Mouse (Mus musculus) thymus, adult 18-20 months (tissue): Measurements from ENCODE around the gene Gm10961.

Source experiments
- DNase-seq, 2 experiments: peaks; one replicate each; pipeline ENCODE4 v3.0.0; 2022; ENCODE audit warnings: mixed read lengths in 2 of 2

Gene Gm10961

GRCm38 (mm10) chr3:107630682-107631522 lies at the start of gene Gm10961:
Gene Gm10961 (plus strand): TSS chr3:107631322.
- DNase-seq = peak in 1 of 2 experiments; percentile 43

GRCm38 (mm10) chr3:107582130-107582874 lies 48.8 kb upstream of the Gm10961 start:
- DNase-seq = no peak

GRCm38 (mm10) chr3:107582875-107583767 lies 48.0 kb upstream of the Gm10961 start:
- no peak for DNase-seq

- DNase-seq = no peak
These were observed 47.2 kb upstream of the Gm10961 start for GRCm38 (mm10) chr3:107583893-107584292.

- DNase-seq = no peak
These were observed 44.6 kb upstream of the Gm10961 start for GRCm38 (mm10) chr3:107586504-107586903.

GRCm38 (mm10) chr3:107591612-107592011 lies 39.5 kb upstream of the Gm10961 start:
- DNase-seq = no peak

GRCm38 (mm10) chr3:107593632-107594031 lies 37.5 kb upstream of the Gm10961 start:
- DNase-seq = no peak

- DNase-seq = no peak
These were observed 36.4 kb upstream of the Gm10961 start, which contains the start of gene Alx3 for GRCm38 (mm10) chr3:107594662-107595263. Gene Alx3 (plus strand): TSS chr3:107595031.

GRCm38 (mm10) chr3:107595264-107595937 lies 35.7 kb upstream of the Gm10961 start:
- DNase-seq = no peak

GRCm38 (mm10) chr3:107595938-107596461 lies 35.1 kb upstream of the Gm10961 start:
- no peak for DNase-seq

GRCm38 (mm10) chr3:107596559-107596958 lies 34.6 kb upstream of the Gm10961 start:
- DNase-seq = no peak

- no peak for DNase-seq
These were observed 34.0 kb upstream of the Gm10961 start for GRCm38 (mm10) chr3:107597134-107597533.

- DNase-seq = no peak
These were observed 33.3 kb upstream of the Gm10961 start for GRCm38 (mm10) chr3:107597586-107598389.

GRCm38 (mm10) chr3:107600127-107600526 lies 31.0 kb upstream of the Gm10961 start:
- DNase-seq = no peak

GRCm38 (mm10) chr3:107605304-107605703 lies 25.8 kb upstream of the Gm10961 start:
- DNase-seq = peak in 1 of 2 experiments; percentile 18

- no peak for DNase-seq
These were observed 23.9 kb upstream of the Gm10961 start for GRCm38 (mm10) chr3:107607221-107607620.

GRCm38 (mm10) chr3:107608808-107609207 lies 22.3 kb upstream of the Gm10961 start:
- DNase-seq = no peak

- no peak for DNase-seq
These were observed 21.7 kb upstream of the Gm10961 start for GRCm38 (mm10) chr3:107609376-107609775.

GRCm38 (mm10) chr3:107611394-107611793 lies 19.7 kb upstream of the Gm10961 start:
- DNase-seq = no peak

- DNase-seq = peak in 1 of 2 experiments; percentile 28
These were observed 18.1 kb upstream of the Gm10961 start for GRCm38 (mm10) chr3:107612902-107613525.
